Comparison of ENCODE assay signal across 8 mouse cellular contexts in genomic region chr17:86144537-86145078, GRCm38 (mm10). TPM values are rescaled to one million over a fixed set of nuclear protein-coding genes. Genes with fewer than 3 reads are reported as not detected.
DNase-seq lines count a peak whose midpoint lies in the region; ATAC-seq and TF ChIP-seq lines count a peak whose summit lies in the region.

No protein-coding gene starts in this region.

- H3K4me3 ChIP-seq in heart, embryonic 14.5 days (ENCODE audit: control insufficient read depth in 1 of 2, insufficient read depth in 1 of 2, low read depth in 1 of 2, low read length in 2 of 2), result peak overlapping the region; percentile 83 to 96
- H3K4me3 ChIP-seq in ES-E14 (ENCODE audit: insufficient read depth in 1 of 2, low read depth in 1 of 2, low read length in 2 of 2, poor library complexity in 1 of 2, severe bottlenecking in 1 of 2), result peak overlapping the region; percentile 97
- H3K4me3 ChIP-seq in embryonic facial prominence, embryonic 10.5 days, result peak overlapping the region; percentile 80
- peak overlapping the region; percentile 67 for H3K4me3 ChIP-seq in hindbrain, postnatal 0 days (ENCODE audit: low read length)

- in situ Hi-C loops in ES-E14 (cut with MboI; ENCODE audit: low sequenced_read_pairs in 2 of 2, unreplicated experiment in 2 of 2), result no loop called here

- H3K4me1 ChIP-seq in heart, embryonic 14.5 days (ENCODE audit: control insufficient read depth in 2 of 2, insufficient read depth in 2 of 2, low read length in 2 of 2), result peaks cover 4 to 14% of the 10 kb centered on the region in 2 experiments; a peak in 3 of 4 replicates
- peaks cover 3 to 12% of the 10 kb centered on the region in 2 experiments; a peak in 3 of 4 replicates for H3K4me1 ChIP-seq in ES-E14 (ENCODE audit: control insufficient read depth in 2 of 2, insufficient read depth in 2 of 2, low read length in 2 of 2, poor library complexity in 1 of 2)
- H3K4me1 ChIP-seq in embryonic facial prominence, embryonic 10.5 days, result peaks cover 14% of the 10 kb centered on the region
- 0 out of 2 replicates have a peak, but pooled peaks cover 5% of the 10 kb centered on the region for H3K4me1 ChIP-seq in hindbrain, postnatal 0 days (ENCODE audit: insufficient read depth, low read length)

- no peak for TF ChIP-seq CTCF in hindbrain, postnatal 0 days (IDR thresholded peaks at IDR 0.05; ENCODE audit: low read depth)

- WGBS in heart, embryonic 14.5 days, result under 1% methylated on average over 33 of the region's 33 CpGs
- under 1% methylated on average over 33 of the region's 33 CpGs for WGBS in embryonic facial prominence, embryonic 10.5 days
- under 1% methylated on average over 33 of the region's 33 CpGs for WGBS in hindbrain, postnatal 0 days

- H3K27me3 ChIP-seq in heart, embryonic 14.5 days (ENCODE audit: control insufficient read depth, insufficient read depth, low read length), result no peaks in the 10 kb centered on the region
- no peaks in the 10 kb centered on the region for H3K27me3 ChIP-seq in embryonic facial prominence, embryonic 10.5 days (replicated peaks; ENCODE audit: low read depth, poor library complexity, severe bottlenecking)
- no peaks in the 10 kb centered on the region for H3K27me3 ChIP-seq in hindbrain, postnatal 0 days (ENCODE audit: insufficient read depth, low read length)

- no peaks in the 10 kb centered on the region for H3K9me3 ChIP-seq in heart, embryonic 14.5 days (ENCODE audit: control insufficient read depth, low read length)
- no peaks in the 10 kb centered on the region for H3K9me3 ChIP-seq in ES-E14 (ENCODE audit: control insufficient read depth, insufficient read depth, low read depth, low read length)
- H3K9me3 ChIP-seq in embryonic facial prominence, embryonic 10.5 days, result no peaks in the 10 kb centered on the region
- no peaks in the 10 kb centered on the region for H3K9me3 ChIP-seq in hindbrain, postnatal 0 days (ENCODE audit: low read length)

- peak overlapping the region; percentile 12 to 64; a peak in 3 of 4 replicates for H3K27ac ChIP-seq in heart, embryonic 14.5 days (replicated peaks in 1 of 2; ENCODE audit: control insufficient read depth in 1 of 2, insufficient read depth in 1 of 2, low read depth in 2 of 2, low read length in 2 of 2)
- peak overlapping the region; percentile 65; the same call in 1 of the 2 replicates for H3K27ac ChIP-seq in ES-E14 (ENCODE audit: insufficient read depth, low read depth, low read length, poor library complexity, severe bottlenecking)
- peak overlapping the region; percentile 81 for H3K27ac ChIP-seq in embryonic facial prominence, embryonic 10.5 days (replicated peaks)
- peak overlapping the region; percentile 57 for H3K27ac ChIP-seq in hindbrain, postnatal 0 days

- H3K4me2 ChIP-seq in heart, embryonic 14.5 days (ENCODE audit: low read length), result peak overlapping the region; percentile 98
- H3K4me2 ChIP-seq in hindbrain, postnatal 0 days (ENCODE audit: low read depth, low read length), result peak overlapping the region; percentile 98

- peaks cover 10% of the 10 kb centered on the region; the same call in 1 of the 2 replicates for H3K36me3 ChIP-seq in heart, embryonic 14.5 days (ENCODE audit: control insufficient read depth, insufficient read depth, low read length)
- peaks cover 4% of the 10 kb centered on the region; the same call in 1 of the 2 replicates for H3K36me3 ChIP-seq in ES-E14 (ENCODE audit: control insufficient read depth, insufficient read depth, low read length, poor library complexity, severe bottlenecking)
- H3K36me3 ChIP-seq in embryonic facial prominence, embryonic 10.5 days (replicated peaks), result peaks cover 23% of the 10 kb centered on the region
- H3K36me3 ChIP-seq in hindbrain, postnatal 0 days (ENCODE audit: insufficient read depth, low read length), result no peaks in the 10 kb centered on the region

- ATAC-seq in heart, embryonic 14.5 days (ENCODE audit: insufficient number of reproducible peaks, insufficient read depth, low FRiP score, low read depth), result peak; percentile 55
- ATAC-seq in hindbrain, postnatal 0 days, result peak; percentile 88
- peak; percentile 62 for ATAC-seq in megakaryocyte-erythroid progenitor cell, adult 5-6 weeks (replicated peaks; ENCODE audit: low FRiP score, low TSS enrichment, poor library complexity, severe bottlenecking)

- H3K9ac ChIP-seq in heart, embryonic 14.5 days (ENCODE audit: low read length), result peak overlapping the region; percentile 89
- peak overlapping the region; percentile 84 for H3K9ac ChIP-seq in ES-E14 (ENCODE audit: insufficient read depth, low read depth, low read length, poor library complexity, severe bottlenecking)
- peak overlapping the region; percentile 58 for H3K9ac ChIP-seq in hindbrain, postnatal 0 days (replicated peaks; ENCODE audit: low read length)

- no peak for DNase-seq in heart, adult 11 months
- DNase-seq in ES-E14 (ENCODE audit: low read depth, low spot score), result no peak
- peak; percentile 34 for DNase-seq in embryonic facial prominence, embryonic 10.5 days (ENCODE audit: low spot score)
- DNase-seq in hindbrain, postnatal 0 days (ENCODE audit: low spot score), result no peak
- DNase-seq in retina, embryonic 14.5 days (ENCODE audit: low spot score), result no peak
- DNase-seq in right cerebral cortex, adult 18-20 months, result no peak

TF ChIP-seq in ES-E14, 5 proteins besides CTCF, POLR2A, EP300 and RAD21:
- TF ChIP-seq MAFK (IDR thresholded peaks at IDR 0.05; ENCODE audit: insufficient read depth, low read depth, low read length) (no peak), ZC3H11A (IDR thresholded peaks at IDR 0.05; ENCODE audit: borderline replicate concordance, low read depth, low read length) (no peak), HCFC1 (IDR thresholded peaks at IDR 0.05; ENCODE audit: borderline replicate concordance, insufficient read depth, low read length) (no peak), ZNF384 (IDR thresholded peaks at IDR 0.05; ENCODE audit: low read depth, low read length) (no peak), CHD2 (IDR thresholded peaks at IDR 0.05; ENCODE audit: low read depth, low read length) (no peak)

RNA-seq across cellular contexts. Expression of gene Srbd1, which starts 0.4 kb away (rescaled TPM):
- polyA plus RNA-seq in heart, embryonic 14.5 days (2014; fragmentation: Nextera tagmentation; extraction: Ambion mirVana), result 5.1 and 6.7 TPM in 2 replicates
- 39.1 and 41.3 TPM in 2 replicates for total RNA-seq in ES-E14 (2012; rRNA removed)
- 24.4 and 24.5 TPM in 2 replicates for polyA plus RNA-seq in embryonic facial prominence, embryonic 10.5 days (2016; fragmentation: Nextera tagmentation; extraction: Ambion mirVana)
- total RNA-seq in hindbrain, postnatal 0 days (2014; rRNA removed), result 8.6 and 12.1 TPM in 2 replicates
- 7.4 and 7.9 TPM in 2 replicates for polyA plus RNA-seq in hindbrain, postnatal 0 days (2015; fragmentation: Nextera tagmentation; extraction: Ambion mirVana)
- 34.2 and 38.8 TPM in 2 replicates for total RNA-seq in megakaryocyte-erythroid progenitor cell, adult 5-6 weeks (2014; fragmentation: Nextera tagmentation)
- 33.0 and 35.5 TPM in 2 replicates for total RNA-seq in megakaryocyte-erythroid progenitor cell, adult 5-6 weeks (2017)

RNA-seq across cellular contexts. Expression of gene Prkce, which starts 23.0 kb away (rescaled TPM):
- polyA plus RNA-seq in heart, embryonic 14.5 days (2014; fragmentation: Nextera tagmentation; extraction: Ambion mirVana), result 12.0 and 12.2 TPM in 2 replicates
- 1.7 and 2.4 TPM in 2 replicates for total RNA-seq in ES-E14 (2012; rRNA removed)
- 4.2 and 5.6 TPM in 2 replicates for polyA plus RNA-seq in embryonic facial prominence, embryonic 10.5 days (2016; fragmentation: Nextera tagmentation; extraction: Ambion mirVana)
- 53.5 and 55.8 TPM in 2 replicates for total RNA-seq in hindbrain, postnatal 0 days (2014; rRNA removed)
- 47.4 and 50.8 TPM in 2 replicates for polyA plus RNA-seq in hindbrain, postnatal 0 days (2015; fragmentation: Nextera tagmentation; extraction: Ambion mirVana)
- 3.8 and 5.3 TPM in 2 replicates for total RNA-seq in megakaryocyte-erythroid progenitor cell, adult 5-6 weeks (2014; fragmentation: Nextera tagmentation)
- 1.7 and 5.7 TPM in 2 replicates for total RNA-seq in megakaryocyte-erythroid progenitor cell, adult 5-6 weeks (2017)
